Mouse (Mus musculus) cerebellum, postnatal 14 days (tissue): ENCODE measurements around the gene Gm16253.

Experiments
- DNase-seq, 2 experiments: peaks; one replicate each; pipeline ENCODE4 v3.0.0; 2021; ENCODE audit warnings: mixed read lengths in 2 of 2

The Gm16253 gene

DNA sequence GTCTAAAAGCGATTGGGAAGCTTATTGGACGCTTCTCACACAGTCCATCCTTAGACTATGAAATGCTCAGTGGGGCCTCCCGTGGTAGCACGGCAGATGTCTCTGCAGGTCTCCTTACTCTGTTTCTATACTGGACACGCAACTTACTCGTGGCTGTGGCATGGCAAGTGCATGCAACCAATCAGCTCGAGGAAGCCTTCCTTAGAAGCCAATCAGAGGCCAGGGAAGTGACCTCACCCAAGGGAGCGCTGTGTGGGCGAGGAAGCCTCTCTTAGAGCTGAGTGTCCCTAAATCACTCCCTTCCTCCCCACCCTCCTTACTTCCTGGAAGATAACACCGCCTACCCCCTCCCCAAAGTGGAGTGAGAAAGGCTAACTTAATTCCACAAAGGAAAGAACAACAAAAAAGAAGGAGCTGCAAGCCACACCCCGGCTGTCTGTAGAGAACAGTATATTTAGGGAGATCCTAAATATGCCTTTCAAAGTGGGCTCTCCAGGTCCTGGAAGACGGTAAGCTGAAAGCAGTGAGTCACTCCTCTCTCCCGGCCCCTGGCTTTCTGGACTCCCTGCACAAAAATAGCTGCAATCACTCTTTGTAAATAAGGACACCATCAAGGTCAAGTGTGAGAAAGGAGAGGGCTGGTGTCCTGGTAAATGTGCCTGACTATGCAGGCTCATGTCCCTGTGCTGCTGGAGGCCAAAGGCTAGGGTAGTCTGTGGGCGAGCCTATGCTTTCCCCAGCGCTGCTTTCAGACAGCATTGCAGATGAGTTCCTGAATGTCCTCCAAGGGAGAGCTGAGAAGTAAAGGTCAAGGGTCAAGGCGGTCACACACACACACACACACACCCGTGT lies at the start of gene Gm16253:
Gm16253 (plus strand) TSS at position 295 of the 852 bp plus-strand sequence.
- DNase-seq, result peak; percentile 83 to 88

DNA sequence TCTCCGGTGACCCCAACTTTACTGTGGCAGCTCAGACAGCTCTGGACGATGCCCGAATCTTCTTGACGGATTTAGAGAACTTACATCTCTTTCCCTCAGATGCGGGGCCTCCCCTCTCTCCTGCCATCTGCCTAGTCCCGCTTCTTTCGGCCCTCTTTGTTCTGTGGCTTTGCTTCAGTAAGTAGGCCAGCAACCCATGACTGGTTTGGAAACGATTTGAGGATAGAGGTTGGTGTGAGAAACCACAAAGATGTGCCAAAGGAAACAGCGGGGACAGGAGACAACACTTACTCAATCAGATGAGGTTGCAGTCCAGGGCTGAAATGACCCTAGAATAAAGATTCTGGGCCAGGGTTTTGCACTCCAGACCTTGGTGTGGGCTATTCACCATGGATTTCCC lies 48.3 kb upstream of the Gm16253 start:
- DNase-seq, result no peak

DNA sequence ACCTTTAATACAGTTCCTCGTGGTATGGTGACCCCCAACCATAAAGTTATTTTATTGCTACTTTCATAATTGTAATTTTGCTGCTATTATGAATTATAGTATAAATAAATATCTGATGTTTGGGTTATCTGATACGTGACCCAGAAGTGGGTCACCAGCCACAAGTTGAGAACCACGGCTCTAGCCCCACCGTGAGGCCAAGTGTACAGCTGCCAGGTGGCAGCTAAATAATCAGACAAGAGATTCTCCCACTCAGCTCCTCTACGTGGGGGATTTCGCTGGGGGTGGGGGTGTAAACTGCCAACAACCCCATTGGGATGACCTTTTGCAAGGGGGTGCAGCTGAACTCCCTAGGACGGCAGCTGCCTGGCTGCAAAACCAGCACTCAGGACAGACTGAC lies 44.7 kb upstream of the Gm16253 start:
- DNase-seq, result no peak

DNA sequence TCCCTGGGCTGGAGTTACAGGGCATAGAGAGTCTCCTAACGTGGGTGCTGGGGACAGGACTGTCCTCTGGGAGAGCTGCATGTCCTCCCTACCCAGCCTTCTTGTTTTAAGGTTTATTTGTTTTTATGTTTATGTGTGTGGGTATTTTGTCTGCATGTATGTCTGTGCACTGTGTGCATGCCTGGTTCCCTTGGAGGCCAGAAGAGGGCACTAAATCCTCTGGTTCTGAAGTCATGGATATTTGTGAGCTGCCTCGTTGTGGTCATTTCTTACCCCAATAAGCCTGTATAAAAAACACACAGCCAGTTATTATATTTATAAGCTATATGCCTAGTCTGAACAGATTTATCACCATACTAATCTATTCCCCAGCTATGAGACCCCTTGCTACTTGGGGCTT lies 42.5 kb upstream of the Gm16253 start:
- DNase-seq, result no peak

DNA sequence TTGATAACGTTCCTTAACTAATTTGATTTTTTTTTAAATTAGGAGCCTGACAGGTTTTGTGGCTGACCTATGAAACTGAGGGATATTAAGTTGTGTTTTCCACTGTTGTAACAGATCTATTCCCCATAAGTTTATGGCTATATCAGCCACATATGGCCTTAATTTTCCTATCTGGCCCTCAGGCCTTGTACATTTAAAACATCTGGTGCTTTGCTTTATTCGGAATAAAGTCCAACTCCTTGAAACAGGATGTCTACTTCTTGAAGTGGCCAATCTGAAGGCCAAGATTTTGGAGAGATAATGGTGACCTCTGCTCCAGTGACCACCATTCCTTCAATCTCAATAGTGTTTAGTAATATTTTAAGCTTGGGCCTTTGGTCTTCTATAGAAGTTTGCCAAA lies 37.5 kb upstream of the Gm16253 start:
- DNase-seq, result no peak

DNA sequence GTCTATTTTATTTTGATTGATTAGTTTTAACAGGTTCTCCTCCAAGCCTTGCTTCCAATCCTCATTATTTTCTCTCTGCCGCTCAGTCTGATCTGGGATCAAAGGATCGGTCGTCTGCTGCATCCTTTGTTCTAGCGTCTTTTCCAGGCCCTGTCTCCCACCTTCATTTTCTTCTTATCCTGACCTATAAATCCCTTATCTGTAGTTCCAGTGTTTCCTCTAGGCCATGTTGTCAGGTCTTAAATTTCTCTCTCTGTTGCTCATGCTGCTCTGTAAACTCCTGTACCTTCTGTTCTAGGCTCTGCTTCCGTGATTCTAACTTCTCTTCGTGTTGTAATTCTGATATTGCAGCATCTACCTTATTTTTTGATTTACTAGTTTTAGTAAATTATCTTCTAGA lies 36.0 kb upstream of the Gm16253 start:
- no peak for DNase-seq

DNA sequence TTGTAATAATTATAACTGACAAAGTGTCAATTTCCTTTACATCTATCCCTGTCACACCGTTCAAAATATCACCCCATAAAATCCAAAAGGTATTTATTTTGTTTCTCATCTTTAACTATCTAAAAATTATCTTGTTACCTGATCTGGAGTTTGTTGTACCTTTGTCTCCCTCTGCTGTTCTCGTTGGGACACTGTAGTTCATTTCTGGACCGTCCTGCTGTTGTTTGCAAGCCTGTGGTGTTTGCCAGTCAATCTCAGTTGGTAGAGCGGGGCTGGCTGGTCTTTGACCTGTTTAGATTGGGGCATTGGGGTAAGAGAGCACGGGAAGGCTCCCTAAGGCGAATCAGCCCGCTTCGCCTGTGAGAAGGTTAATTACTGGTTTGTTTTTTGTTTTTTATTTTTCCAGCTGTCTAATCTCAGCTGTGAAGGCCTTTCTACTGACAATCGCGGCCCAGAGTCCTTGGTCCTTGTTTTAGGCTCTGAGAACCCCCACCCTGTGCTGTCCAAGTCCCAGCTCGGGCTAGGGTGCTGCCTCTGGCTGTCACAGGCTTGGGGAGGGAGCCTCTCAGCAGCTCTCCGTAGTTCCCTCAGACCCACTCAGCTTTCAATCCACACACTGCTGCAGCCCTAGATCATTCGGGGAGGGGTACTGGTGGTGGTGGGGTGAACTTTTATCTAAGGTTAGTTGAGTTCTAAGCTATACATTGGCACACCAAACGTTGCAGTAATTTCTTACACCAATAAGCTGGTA lies 35.3 kb upstream of the Gm16253 start:
- no peak for DNase-seq

DNA sequence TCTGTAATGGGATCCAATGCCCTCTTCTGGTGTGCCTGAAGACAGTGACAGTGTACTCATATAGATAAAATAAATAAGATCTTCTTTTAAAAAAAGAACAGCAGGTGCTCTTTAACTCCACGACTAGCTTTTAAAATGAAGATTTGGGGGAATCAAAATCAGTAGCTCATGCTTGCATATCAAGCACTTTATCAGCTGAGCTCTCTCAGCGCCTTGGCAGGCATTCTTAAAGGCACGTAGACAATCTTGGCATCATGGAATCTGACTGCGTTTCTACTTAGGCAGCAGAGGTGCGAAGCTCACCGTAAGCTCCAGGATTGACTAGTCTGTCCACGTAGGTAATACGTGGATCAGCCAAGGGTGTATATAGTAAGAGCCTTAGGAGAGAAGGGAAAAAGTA lies 34.2 kb upstream of the Gm16253 start:
- no peak for DNase-seq

DNA sequence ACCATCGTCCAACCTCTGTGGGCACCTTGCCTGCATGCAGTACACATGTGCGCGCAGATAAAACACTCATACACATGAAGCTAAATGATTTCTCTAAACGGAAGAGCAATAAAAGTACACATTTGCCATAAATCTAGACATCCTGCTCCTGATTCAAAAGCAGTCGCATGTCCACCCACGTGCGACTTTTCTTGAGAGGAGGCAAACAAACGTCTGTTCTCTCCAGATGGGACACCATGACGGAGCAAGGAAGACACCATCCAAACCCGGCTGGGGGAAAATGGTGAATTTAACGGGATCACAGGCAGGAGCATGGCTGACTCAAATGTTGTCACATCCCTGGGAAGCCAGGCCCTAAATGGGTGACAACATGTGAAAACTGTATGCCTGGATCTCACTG lies 33.4 kb upstream of the Gm16253 start:
- DNase-seq, result no peak

DNA sequence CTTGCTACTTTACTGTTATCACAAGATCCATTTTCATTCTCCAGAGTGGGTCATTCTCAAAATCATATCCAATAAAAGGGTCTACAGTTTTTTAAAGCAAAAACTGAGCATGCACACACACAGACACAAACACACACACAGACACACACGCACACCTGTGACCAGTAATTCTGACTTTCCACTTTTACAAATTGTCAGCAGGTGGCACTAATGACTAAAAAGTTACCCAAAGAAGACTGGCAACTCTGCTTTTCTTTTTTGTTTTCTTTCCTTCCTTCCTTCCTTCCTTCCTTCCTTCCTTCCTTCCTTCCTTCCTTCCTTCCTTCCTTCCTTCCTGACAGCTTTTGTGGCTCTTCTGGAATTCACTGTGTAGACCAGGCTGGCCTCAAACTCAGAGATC lies 31.2 kb upstream of the Gm16253 start:
- no peak for DNase-seq

DNA sequence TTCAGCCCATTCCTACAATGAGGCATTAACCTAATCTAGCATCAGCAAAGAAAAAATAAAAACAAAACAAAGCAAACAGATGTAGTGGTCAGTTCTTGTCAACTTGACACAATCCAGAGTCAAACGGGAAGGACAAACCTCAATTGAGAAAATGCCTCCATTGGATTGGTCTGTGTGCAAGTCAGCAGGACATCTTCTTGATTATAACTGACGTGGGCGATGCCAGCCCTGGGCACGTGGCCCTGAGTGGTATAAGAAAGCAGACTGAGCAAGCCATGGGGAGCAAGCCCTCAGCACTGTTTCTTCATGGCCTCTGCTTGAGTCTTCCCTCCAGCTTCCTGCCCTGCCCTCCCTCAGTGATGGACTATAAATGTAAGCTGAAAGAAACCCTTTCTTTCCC lies 29.9 kb upstream of the Gm16253 start:
- peak in 1 of 2 experiments; percentile 36 for DNase-seq

DNA sequence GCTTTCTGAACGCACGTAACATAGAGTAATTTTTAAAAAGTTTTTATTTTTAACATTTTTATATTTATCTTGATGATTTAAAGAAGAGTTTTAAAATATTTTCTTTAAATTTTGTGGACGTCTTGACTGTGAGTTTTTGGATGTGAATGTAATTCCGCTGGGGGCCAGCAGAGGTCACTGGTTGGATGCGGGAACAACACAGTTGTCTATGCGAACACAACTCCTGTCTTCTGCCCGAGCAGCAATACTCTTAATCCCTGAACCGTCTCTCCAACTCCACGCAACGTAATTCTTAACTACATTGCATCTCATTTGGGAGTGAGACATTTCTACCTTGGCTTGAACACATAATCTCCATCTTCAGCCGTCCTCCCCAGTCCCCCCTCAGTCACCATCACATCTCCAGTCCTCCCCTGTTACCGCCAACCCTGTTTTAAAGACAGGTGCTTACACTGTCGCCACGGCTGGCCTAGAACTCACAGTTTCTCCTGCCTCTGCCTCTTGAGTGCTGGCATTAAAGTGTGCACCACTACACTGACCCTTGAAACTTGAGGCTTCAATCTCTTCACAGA lies 29.3 kb upstream of the Gm16253 start:
- DNase-seq, result peak; percentile 91 to 93

DNA sequence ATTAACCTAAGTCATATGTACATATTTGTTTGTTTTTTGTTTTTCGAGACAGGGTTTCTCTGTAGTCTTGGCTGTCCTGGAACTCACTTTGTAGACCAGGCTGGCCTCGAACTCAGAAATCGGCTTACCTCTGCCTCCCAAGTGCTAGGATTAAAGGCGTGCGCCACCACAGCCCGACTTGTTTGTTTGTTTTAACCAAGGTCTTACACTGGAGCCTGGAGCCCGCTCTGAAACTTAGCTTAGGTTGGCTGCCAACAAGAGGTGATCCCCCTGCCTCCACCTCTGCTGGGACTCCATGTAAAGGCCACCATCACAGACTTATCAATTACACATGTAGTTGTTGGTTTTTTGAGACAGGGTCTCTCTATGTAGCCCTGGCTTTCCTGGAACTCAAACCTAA lies 28.0 kb upstream of the Gm16253 start:
- DNase-seq, result no peak

DNA sequence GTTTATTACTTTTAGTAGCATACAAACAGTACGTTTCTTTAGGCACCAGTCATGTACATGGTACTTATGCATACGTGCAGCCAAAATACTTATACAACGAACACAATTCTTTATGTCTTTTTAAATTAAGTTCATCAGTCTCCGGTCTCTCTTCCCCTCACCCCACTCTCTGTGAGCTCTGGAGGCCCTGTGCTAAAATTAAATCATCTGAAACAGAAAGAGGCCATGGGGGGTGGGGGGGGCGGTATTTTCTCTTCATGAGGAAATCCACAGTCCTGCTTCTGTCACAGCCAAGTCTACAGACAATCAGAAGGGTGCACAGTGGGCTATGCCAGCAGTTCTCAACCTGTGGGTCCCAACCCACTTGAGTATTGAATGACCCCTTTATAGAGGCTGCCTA lies 27.4 kb upstream of the Gm16253 start:
- DNase-seq, result no peak

DNA sequence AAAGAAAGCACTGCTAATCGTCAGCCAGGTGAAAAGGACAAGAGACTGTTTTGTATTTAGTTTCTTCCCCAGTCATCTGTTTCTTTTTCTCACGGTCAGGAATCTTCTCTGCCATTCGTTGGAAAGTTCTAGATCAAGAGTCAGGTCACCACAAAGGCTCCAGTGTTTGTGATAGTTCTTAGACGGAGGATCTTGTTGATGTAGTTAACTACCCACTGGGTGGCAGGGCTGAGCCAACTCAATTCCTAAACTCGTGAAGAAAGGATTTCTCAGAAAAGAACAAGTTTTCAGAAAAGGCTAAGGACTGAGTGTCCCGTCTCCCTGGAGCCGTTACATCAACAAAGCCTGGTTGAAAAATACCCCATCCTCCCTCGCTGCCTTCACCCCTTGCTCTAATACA lies 25.6 kb upstream of the Gm16253 start:
- DNase-seq, result peak; percentile 59 to 67

DNA sequence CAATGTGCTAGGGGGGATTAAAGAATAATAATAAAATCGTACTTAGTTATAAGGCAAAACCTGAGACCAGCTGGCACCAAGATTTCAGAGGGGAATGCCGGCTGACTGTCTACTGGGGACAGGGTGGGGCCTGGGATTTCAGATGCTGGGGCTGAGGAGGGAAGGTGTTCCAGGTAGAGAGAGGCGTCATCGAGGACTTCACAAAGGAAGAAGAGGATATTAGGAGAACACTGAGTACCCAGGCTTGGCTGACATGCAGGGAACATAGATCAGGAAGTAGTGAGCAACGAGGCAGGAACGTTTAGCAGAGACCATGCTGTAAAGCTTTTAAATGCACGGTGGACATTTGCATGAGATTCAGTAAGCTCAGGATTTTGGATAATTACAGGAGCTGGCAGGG lies 24.9 kb upstream of the Gm16253 start:
- no peak for DNase-seq

DNA sequence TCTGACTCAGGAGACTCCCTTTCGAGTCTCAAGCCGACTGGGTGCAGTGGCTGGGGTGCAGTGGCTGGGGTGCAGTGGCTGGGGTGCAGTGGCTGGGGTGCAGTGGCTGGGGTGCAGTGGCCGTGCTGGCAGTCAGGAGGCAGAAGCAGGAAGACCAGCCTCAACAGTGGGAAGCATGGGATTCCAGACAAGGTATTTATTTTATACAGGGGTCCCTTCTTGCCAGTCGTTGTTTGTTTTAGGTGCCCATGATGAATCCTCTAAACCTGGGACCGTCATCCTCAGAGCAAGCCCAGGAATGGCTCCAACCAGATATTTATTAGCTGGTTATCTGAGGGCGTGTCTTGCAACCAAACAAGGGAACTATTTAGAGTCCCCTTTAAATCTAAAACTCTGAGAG lies 23.2 kb upstream of the Gm16253 start:
- DNase-seq, result no peak

DNA sequence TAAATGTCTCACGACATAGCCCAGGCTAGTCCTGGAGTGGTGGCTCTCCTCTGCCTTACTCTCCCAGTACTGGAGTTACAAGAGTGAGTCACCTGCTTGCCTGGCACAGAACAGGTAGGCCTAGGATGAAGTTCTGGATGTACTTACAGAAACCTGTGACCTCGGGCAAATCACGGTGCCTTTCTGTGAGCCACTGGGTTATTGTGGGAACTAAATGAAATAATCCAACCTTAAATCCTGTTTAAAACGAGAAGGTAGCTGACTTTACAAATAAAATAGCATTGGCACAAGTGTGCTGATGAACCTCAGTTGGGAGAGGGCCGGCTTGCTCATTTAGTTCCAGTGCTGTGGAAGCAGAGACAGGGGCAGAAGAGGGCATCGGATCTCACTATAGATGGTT lies 22.5 kb upstream of the Gm16253 start:
- no peak for DNase-seq

DNA sequence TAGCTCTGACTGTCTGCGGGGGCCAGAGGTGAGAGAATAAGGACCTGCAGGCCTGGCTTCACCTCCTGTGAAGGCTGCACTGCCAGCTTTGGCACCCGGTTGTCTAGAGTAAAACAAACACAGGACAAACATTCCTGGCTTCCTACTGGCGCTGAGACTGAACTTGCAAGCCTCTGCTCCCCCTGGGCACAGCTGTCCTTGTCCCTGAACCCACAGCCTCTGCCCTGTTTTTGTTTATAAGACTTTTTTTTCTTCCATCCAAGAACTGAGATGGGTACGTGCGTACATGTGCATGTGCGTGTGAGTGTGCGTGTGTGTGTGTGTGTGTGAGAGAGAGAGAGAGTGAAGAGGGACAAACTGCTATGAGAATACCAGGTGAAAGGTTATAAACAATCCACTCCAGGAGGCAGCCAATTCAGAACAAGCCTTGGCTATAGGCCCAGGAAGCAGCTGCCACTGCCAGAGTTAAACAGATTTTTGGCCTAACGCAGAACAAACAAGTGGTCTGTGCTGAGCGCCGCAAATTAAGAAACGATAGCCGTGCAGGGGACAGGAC lies 21.7 kb upstream of the Gm16253 start:
- DNase-seq, result peak; percentile 67 to 73

DNA sequence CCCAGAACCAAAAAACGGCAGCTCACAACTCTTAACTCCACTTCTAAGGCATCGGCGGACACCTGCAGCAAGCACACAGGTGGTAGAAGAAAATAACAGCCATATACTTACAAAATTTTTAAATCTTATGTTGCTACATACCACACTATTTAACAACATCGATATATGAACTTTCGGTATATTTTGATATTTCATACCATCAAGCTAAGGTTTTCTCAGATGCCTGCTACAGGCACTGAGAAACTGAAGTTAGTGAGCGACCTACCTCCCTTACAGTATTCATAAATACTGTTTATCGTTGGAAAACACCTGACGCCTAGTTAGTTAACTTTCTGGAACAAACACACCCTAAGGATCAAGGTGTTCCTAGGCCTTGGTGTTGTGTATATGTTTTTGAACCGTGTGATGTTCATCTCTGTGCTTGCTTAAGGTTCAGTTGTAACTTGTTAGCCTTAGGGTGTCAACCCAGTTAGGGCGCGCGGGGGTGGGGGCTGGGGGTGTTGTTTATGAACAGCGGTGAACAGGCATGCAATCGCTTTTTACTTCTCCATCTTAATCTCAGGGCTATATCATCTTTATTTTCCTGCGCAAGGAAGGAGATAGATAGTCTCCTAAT lies 20.7 kb upstream of the Gm16253 start:
- DNase-seq, result no peak

DNA sequence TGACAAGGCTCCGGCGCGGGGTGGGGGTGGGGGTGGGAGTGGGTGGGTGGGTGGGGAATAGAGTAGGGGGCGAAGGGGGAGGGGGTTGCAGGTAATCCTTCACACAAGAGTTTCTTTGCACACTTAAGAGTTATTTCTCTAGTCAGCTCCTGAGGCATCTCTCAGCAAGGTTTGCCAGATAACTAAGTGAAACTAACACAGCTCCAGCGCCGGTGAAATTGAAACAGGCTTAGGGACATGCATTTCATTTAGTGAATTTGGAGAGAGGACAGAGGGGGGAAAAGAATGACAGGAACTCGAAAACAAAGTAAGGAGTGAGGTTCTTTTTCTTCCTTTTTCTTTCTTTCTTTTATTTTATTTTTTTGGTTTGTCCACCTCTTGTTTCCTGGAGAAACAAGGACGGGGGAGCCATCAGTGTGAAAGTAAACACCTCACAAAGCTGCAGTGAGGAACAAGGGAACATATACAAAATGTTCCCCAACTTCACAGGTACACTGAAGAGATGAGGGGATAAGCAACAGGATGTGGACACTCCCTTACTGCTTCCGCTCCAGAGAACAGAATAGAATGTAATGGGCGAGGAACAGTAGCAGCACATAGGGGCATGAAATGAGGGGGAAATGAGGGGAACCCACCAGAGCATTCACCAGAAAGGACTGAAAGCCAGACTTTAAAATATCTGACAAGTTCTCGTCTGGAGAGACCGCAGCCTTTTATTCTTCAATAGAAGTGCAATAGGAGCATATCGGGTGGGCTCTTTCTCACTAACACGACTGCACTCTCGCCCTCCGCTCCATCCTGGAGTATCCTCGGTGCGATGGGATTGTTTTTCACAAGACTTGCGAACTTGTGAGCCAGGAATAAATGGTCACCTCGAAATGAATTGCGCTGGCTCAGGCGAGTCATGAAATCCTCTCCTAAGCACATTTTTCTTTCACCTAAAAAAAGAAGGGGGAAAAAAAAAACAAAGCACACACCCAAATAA lies 19.8 kb upstream of the Gm16253 start:
- no peak for DNase-seq

DNA sequence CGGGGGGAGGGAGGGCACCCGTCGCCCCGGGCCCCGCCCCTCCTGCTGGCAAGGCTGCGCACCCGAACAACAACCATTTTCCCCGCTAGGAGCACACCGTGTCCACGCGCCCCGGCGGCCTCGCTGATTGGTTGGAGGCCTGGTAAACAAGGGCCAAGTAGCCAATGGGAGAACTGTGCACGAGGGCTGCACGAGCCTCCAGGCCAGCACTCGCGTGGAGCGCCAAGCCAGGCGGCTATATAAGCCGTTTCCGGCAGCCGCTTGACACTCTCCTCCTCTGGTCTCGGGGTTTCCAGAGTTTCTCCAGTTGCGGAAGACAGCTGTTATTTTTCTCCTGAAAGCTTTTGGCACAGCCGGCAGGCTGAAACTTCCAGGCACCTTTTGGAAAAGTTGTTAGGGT lies 19.1 kb upstream of the Gm16253 start, which contains the start of gene Txnip:
Txnip (plus strand) TSS at position 264 of the 400 bp plus-strand sequence.
- peak; percentile 99 for DNase-seq
